Mouse (Mus musculus) forebrain, embryonic 11.5 days (tissue): ENCODE results near the gene Apbb2. TPM values are rescaled to one million over a fixed set of nuclear protein-coding genes. Genes with fewer than 3 reads are reported as not detected.

Experiments
- ATAC-seq: fragments of 200-750 bp; cut with Nextera tagmentation; replicated peaks from 2 replicates; pipeline ENCODE4 v1.8.0; 2017; ENCODE audit warnings: moderate TSS enrichment; ENCODE audit not compliant: low FRiP score
- DNase-seq: peaks from one replicate; pipeline ENCODE4 v3.0.0-alpha.2; 2017; ENCODE audit warnings: low spot score
- H3K27ac ChIP-seq: fragments of 300-500 bp; sonication (generic); 2 replicates; pipeline ENCODE4 v1.5.1; 2014; ENCODE audit warnings: low read depth, low read length
- H3K27me3 ChIP-seq: fragments of 300-500 bp; sonication (generic); 2 replicates; pipeline ENCODE4 v1.6.1; 2014; ENCODE audit warnings: mild to moderate bottlenecking, low read length, mixed read lengths; ENCODE audit not compliant: control insufficient read depth, insufficient read depth
- H3K36me3 ChIP-seq: fragments of 300-500 bp; sonication (generic); 2 replicates; pipeline ENCODE4 v1.6.1; 2014; ENCODE audit warnings: mild to moderate bottlenecking, low read length, moderate library complexity, mixed read lengths; ENCODE audit not compliant: control insufficient read depth, insufficient read depth
- H3K4me1 ChIP-seq: fragments of 300-500 bp; sonication (generic); replicated peaks from 2 replicates; pipeline ENCODE4 v1.6.1; 2014; ENCODE audit warnings: low read length, mixed read lengths; ENCODE audit not compliant: control insufficient read depth, insufficient read depth
- H3K4me2 ChIP-seq: fragments of 300-500 bp; sonication (generic); 2 replicates; pipeline ENCODE4 v1.6.1; 2014; ENCODE audit warnings: low read depth, mild to moderate bottlenecking, low read length, moderate library complexity, mixed read lengths; ENCODE audit not compliant: severe bottlenecking
- H3K4me3 ChIP-seq: fragments of 300-500 bp; sonication (generic); 2 replicates; pipeline ENCODE4 v1.5.1; 2014; ENCODE audit warnings: low read depth, low read length
- H3K9ac ChIP-seq: fragments of 300-500 bp; sonication (generic); 2 replicates; pipeline ENCODE4 v1.6.1; 2014; ENCODE audit warnings: low read length
- H3K9me3 ChIP-seq: fragments of 300-500 bp; sonication (generic); 2 replicates; pipeline ENCODE4 v1.6.1; 2016; ENCODE audit warnings: low read length, mixed read lengths; ENCODE audit not compliant: control insufficient read depth
- WGBS: fragments of 180-500 bp; shearing (Covaris S2); extraction: QIAGEN DNeasy Blood & Tissue Kit; methylation state at CpG from one replicate; pipeline ENCODE4 v1.1.7; 2014; 5-methylcytosine and 5-hydroxymethylcytosine counted together
- polyA plus RNA-seq: library from polyadenylated mRNA; unstranded; fragments of >200 nt; fragmentation: Nextera tagmentation; extraction: Ambion mirVana; gene quantifications from 2 replicates; pipeline ENCODE4 v1.2.1, GENCODE M21; 2014

Gene Apbb2
- polyA plus RNA-seq, 1 experiment from 2014 or later: 35.3 TPM

DNA sequence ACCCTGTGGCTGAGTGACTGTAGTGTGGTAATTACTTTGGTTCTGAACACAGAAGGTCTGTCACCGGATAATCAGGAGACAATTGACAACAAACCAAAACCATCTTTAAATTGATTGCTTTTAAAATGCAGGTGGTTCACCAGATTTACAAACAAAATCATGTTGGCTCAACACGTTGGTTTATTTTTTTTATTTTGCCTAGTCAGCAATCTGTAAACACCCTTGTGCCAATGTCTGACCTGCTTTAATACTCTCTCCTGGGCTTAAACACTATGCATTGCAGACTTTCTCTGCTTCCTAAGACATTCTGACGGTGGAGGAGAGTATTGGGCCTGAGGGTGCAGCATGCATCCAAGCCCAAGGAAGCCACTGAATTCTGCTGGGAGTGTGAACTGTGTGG is 22.3 kb downstream of the Apbb2 start:
- H3K4me1 ChIP-seq: no peaks in the 10 kb centered on the region
- WGBS: 71% methylated on average over 3 of the region's 3 CpGs
- H3K27ac ChIP-seq: no peak overlapping the region
- no peaks in the 10 kb centered on the region for H3K9me3 ChIP-seq
- ATAC-seq: no peak
- H3K4me2 ChIP-seq: no peak overlapping the region
- DNase-seq: peak; percentile 18
- no peak overlapping the region for H3K9ac ChIP-seq
- H3K4me3 ChIP-seq: no peak overlapping the region
- no peaks in the 10 kb centered on the region for H3K36me3 ChIP-seq
- H3K27me3 ChIP-seq: no peaks in the 10 kb centered on the region

DNA sequence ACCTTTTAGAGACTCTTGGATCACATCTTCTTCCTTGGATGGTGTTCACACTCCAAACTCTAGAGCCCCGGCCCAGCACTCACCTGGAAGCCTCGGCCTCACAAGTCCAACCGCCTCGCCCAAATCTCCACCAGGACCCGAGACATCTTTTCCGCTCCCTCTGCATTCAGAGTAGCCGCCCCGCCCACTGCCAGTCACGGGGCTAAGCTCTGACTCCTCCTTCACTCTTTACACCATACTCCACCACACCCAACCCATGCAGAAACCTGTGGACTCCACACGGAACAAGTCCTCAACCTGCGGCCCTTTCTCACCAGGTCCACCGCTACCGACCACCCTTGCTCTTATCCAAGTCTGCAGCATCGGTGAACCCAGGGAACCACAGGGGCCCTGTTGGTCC is 23.7 kb downstream of the Apbb2 start:
- WGBS: 84% methylated on average over 14 of the region's 14 CpGs
- no peaks in the 10 kb centered on the region for H3K36me3 ChIP-seq
- no peaks in the 10 kb centered on the region for H3K9me3 ChIP-seq
- no peaks in the 10 kb centered on the region for H3K27me3 ChIP-seq
- H3K27ac ChIP-seq: no peak overlapping the region
- no peaks in the 10 kb centered on the region for H3K4me1 ChIP-seq
- no peak for DNase-seq
- H3K9ac ChIP-seq: no peak overlapping the region
- H3K4me2 ChIP-seq: no peak overlapping the region
- no peak overlapping the region for H3K4me3 ChIP-seq
- ATAC-seq: no peak

GRCm38 (mm10) chr5:66586236-66586745 is 32.3 kb downstream of the Apbb2 start:
- Histone ChIP-seq H3K27ac (no peak overlapping the region), H3K27me3 (no peaks in the 10 kb centered on the region), H3K4me1 (no peaks in the 10 kb centered on the region), H3K9ac (no peak overlapping the region), H3K9me3 (no peaks in the 10 kb centered on the region), H3K36me3 (no peaks in the 10 kb centered on the region), H3K4me3 (no peak overlapping the region), H3K4me2 (no peak overlapping the region)
- ATAC-seq: no peak
- peak; percentile 16 for DNase-seq
- WGBS: 86% methylated on average over 6 of the region's 6 CpGs

GRCm38 (mm10) chr5:66583019-66583406 is 35.6 kb downstream of the Apbb2 start:
- no peak for ATAC-seq
- no peak overlapping the region for H3K27ac ChIP-seq
- no peak overlapping the region for H3K4me2 ChIP-seq
- H3K4me1 ChIP-seq: no peaks in the 10 kb centered on the region
- 87% methylated on average over 4 of the region's 4 CpGs for WGBS
- no peak overlapping the region for H3K9ac ChIP-seq
- no peaks in the 10 kb centered on the region for H3K27me3 ChIP-seq
- DNase-seq: no peak
- no peaks in the 10 kb centered on the region for H3K9me3 ChIP-seq
- H3K36me3 ChIP-seq: no peaks in the 10 kb centered on the region
- H3K4me3 ChIP-seq: no peak overlapping the region

GRCm38 (mm10) chr5:66582281-66583018 is 36.1 kb downstream of the Apbb2 start:
- Histone ChIP-seq H3K4me1 (no peaks in the 10 kb centered on the region), H3K9ac (no peak overlapping the region), H3K4me3 (no peak overlapping the region), H3K4me2 (no peak overlapping the region), H3K27ac (no peak overlapping the region), H3K9me3 (no peaks in the 10 kb centered on the region), H3K27me3 (no peaks in the 10 kb centered on the region), H3K36me3 (no peaks in the 10 kb centered on the region)
- WGBS: 91% methylated on average over 17 of the region's 17 CpGs
- DNase-seq (peak; percentile 48), ATAC-seq (no peak)

DNA sequence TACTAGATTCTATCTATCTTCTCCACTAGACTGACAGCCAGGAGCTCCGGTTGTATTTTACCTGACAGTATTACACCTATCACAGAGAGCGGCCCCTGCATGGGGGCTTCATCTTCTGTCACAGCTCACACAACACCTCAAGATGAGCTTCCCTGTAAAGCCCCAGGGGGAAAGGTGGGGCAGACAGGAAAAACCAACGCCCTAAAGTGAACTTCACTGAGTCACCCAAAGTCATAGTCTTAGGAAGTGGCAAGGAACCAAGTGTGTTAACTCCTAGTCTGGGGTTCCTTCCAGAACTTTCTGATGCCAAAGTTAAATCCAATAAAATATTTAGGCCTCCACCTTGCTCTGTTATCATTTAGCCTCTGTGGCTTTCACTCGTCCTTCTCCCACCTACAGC is 39.5 kb downstream of the Apbb2 start:
- H3K27ac ChIP-seq: no peak overlapping the region
- no peak for DNase-seq
- no peaks in the 10 kb centered on the region for H3K4me1 ChIP-seq

GRCm38 (mm10) chr5:66576299-66576698 is 42.3 kb downstream of the Apbb2 start:
- Histone ChIP-seq H3K9ac (no peak overlapping the region), H3K9me3 (no peaks in the 10 kb centered on the region), H3K4me1 (peaks cover 2% of the 10 kb centered on the region; the same call in 1 of the 2 replicates), H3K27me3 (no peaks in the 10 kb centered on the region), H3K27ac (no peak overlapping the region), H3K4me3 (no peak overlapping the region), H3K36me3 (no peaks in the 10 kb centered on the region), H3K4me2 (no peak overlapping the region)
- WGBS: 77% methylated on average over 9 of the region's 9 CpGs
- ATAC-seq (no peak), DNase-seq (peak; percentile 52)

More for the DNA sequence above, 39.5 kb downstream of the Apbb2 start:
- ATAC-seq: no peak
- H3K36me3 ChIP-seq: no peaks in the 10 kb centered on the region
- H3K27me3 ChIP-seq: no peaks in the 10 kb centered on the region
- no peak overlapping the region for H3K9ac ChIP-seq
- no peaks in the 10 kb centered on the region for H3K9me3 ChIP-seq
- 80% methylated on average over 4 of the region's 4 CpGs for WGBS
- no peak overlapping the region for H3K4me3 ChIP-seq
- no peak overlapping the region for H3K4me2 ChIP-seq

DNA sequence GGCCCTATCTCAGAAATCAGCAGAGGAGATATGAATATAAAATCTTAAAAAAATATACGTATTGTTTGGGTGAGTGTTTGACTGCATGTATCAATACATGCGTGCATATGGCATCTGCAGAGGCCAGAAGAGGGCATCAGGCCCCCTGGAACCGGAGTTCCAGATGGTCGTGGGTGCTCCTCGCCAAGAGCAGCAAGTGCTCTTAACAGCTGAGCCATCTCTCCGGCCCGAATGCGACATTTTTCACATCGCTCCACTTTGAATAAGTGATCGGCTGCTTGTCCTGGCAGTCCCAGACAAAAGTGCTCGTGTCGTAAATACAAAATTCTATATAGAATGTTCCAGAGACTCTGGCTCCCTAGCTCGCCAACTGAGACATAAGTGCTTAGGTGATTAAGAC is 43.4 kb downstream of the Apbb2 start:
- no peaks in the 10 kb centered on the region for H3K36me3 ChIP-seq
- H3K27me3 ChIP-seq: no peaks in the 10 kb centered on the region
- H3K4me1 ChIP-seq: peaks cover 2% of the 10 kb centered on the region; the same call in 1 of the 2 replicates
- ATAC-seq (no peak), DNase-seq (peak; percentile 48)
- H3K9ac ChIP-seq: no peak overlapping the region
- no peak overlapping the region for H3K27ac ChIP-seq
- no peaks in the 10 kb centered on the region for H3K9me3 ChIP-seq
- H3K4me2 ChIP-seq: no peak overlapping the region
- no peak overlapping the region for H3K4me3 ChIP-seq
- 91% methylated on average over 13 of the region's 13 CpGs for WGBS

DNA sequence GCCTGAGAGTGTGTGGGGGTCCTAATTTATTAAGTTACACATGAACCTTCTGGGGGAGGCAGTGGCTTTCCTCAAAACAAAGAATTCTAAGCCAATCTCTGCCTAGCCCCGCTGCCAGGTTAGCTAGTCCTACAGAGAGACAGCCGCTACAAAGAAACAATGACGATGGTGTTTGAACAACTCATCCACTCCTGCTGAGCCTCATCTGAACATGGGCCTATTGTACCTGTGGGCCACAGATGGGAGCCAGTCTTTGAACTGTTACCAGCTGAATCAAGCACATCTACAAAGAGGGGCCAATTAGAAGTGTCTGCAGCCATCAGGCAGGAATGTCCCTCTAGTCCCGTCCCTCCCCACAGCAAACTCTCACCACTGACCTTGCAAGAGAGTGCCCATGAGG is 45.3 kb downstream of the Apbb2 start:
- H3K9me3 ChIP-seq: no peaks in the 10 kb centered on the region
- no peak for DNase-seq
- H3K36me3 ChIP-seq: no peaks in the 10 kb centered on the region
- ATAC-seq: no peak
- no peak overlapping the region for H3K4me3 ChIP-seq
- 16% methylated on average over 4 of the region's 4 CpGs for WGBS
- H3K9ac ChIP-seq: no peak overlapping the region
- no peak overlapping the region for H3K27ac ChIP-seq
- no peaks in the 10 kb centered on the region for H3K27me3 ChIP-seq
- peaks cover 2% of the 10 kb centered on the region; the same call in 1 of the 2 replicates for H3K4me1 ChIP-seq
- H3K4me2 ChIP-seq: no peak overlapping the region
